Mouse (Mus musculus) lung, embryonic 14.5 days (tissue): ENCODE measurements around the gene Tmem82. TPM values are rescaled to one million over a fixed set of nuclear protein-coding genes. Genes with fewer than 3 reads are reported as not detected.
A peak's percentile ranks its signal among the peaks of the same experiment; 100 is the strongest.

ENCODE experiments used
- ATAC-seq: fragments of 200-750 bp; cut with Nextera tagmentation; 2 replicates; pipeline ENCODE4 v1.8.0; 2017; ENCODE audit warnings: mild to moderate bottlenecking, moderate TSS enrichment, moderate library complexity; ENCODE audit not compliant: insufficient read depth
- DNase-seq: peaks from one replicate; pipeline ENCODE4 v3.0.0-alpha.2; 2015
- H3K27ac ChIP-seq: fragments of 300-500 bp; sonication (generic); 2 replicates; pipeline ENCODE4 v1.5.1; 2014; ENCODE audit warnings: low read depth, mild to moderate bottlenecking, moderate library complexity
- H3K27me3 ChIP-seq: fragments of 300-500 bp; sonication (generic); 2 replicates; pipeline ENCODE4 v1.6.1; 2014; ENCODE audit warnings: low read length, control low read depth; ENCODE audit not compliant: insufficient read depth
- H3K36me3 ChIP-seq: fragments of 300-500 bp; sonication (generic); 2 replicates; pipeline ENCODE4 v1.6.1; 2014; ENCODE audit warnings: control low read depth; ENCODE audit not compliant: insufficient read depth
- H3K4me1 ChIP-seq: fragments of 300-500 bp; sonication (generic); 2 replicates; pipeline ENCODE4 v1.6.1; 2014; ENCODE audit warnings: antibody characterized with exemption, control low read depth; ENCODE audit not compliant: insufficient read depth
- H3K4me2 ChIP-seq: fragments of 300-500 bp; sonication (generic); 2 replicates; pipeline ENCODE4 v1.6.1; 2014; ENCODE audit warnings: mild to moderate bottlenecking
- H3K4me3 ChIP-seq: fragments of 300-500 bp; sonication (generic); 2 replicates; pipeline ENCODE4 v1.5.1; 2014; ENCODE audit warnings: low read depth, low read length
- H3K9ac ChIP-seq: fragments of 300-500 bp; sonication (generic); 2 replicates; pipeline ENCODE4 v1.6.1; 2014
- H3K9me3 ChIP-seq: fragments of 300-500 bp; sonication (generic); 2 replicates; pipeline ENCODE4 v1.6.1; 2016; ENCODE audit warnings: low read depth, low read length, control low read depth
- CTCF ChIP-seq: IDR thresholded peaks from 2 replicates; pipeline ENCODE4 v1.5.1; 2016; ENCODE audit warnings: antibody characterized with exemption, low read depth
- WGBS: fragments of 180-500 bp; shearing (Covaris S2); extraction: QIAGEN DNeasy Blood & Tissue Kit; methylation state at CpG from one replicate; pipeline ENCODE4 v1.1.7; 2014; 5-methylcytosine and 5-hydroxymethylcytosine counted together
- polyA plus RNA-seq: library from polyadenylated mRNA; unstranded; fragments of >200 nt; fragmentation: Nextera tagmentation; extraction: Ambion mirVana; gene quantifications from 2 replicates; pipeline ENCODE4 v1.2.1, GENCODE M21; 2014

Gene Tmem82
- polyA plus RNA-seq, 1 experiment from 2014 or later = 0.50 TPM

GRCm38 (mm10) chr4:141576404-141576803, 42.0 kb downstream of the Tmem82 start:
- Histone ChIP-seq H3K9ac (no peak overlapping the region), H3K4me3 (no peak overlapping the region), H3K27me3 (no peaks in the 10 kb centered on the region), H3K4me1 (peaks cover 6% of the 10 kb centered on the region; the same call in 1 of the 2 replicates), H3K9me3 (no peaks in the 10 kb centered on the region), H3K36me3 (peaks cover 49% of the 10 kb centered on the region), H3K27ac (no peak overlapping the region), H3K4me2 (no peak overlapping the region)
- no peak for DNase-seq
- TF ChIP-seq CTCF = no peak
- WGBS = 77% methylated on average over 11 of the region's 11 CpGs
- ATAC-seq = no peak

- Histone ChIP-seq H3K9me3 (no peaks in the 10 kb centered on the region), H3K9ac (no peak overlapping the region), H3K4me2 (peak overlapping the region; percentile 35; the same call in 1 of the 2 replicates), H3K4me3 (no peak overlapping the region), H3K4me1 (peaks cover 6% of the 10 kb centered on the region; the same call in 1 of the 2 replicates), H3K27me3 (no peaks in the 10 kb centered on the region), H3K27ac (peak overlapping the region; percentile 59), H3K36me3 (peaks cover 36% of the 10 kb centered on the region)
- WGBS = 35% methylated on average over 27 of the region's 27 CpGs
- peak; percentile 64 for ATAC-seq
- TF ChIP-seq CTCF = peak; percentile 97
- DNase-seq = peak; percentile 95
Observed at GRCm38 (mm10) chr4:141574789-141575702, 43.4 kb downstream of the Tmem82 start.

- ATAC-seq (no peak), DNase-seq (peak; percentile 21)
- H3K27ac ChIP-seq = peak overlapping the region; percentile 48; the same call in 1 of the 2 replicates
- peaks cover 21% of the 10 kb centered on the region for H3K36me3 ChIP-seq
- 0 out of 2 replicates have a peak, but pooled peaks have one; percentile 13 for TF ChIP-seq CTCF
- peaks cover 6% of the 10 kb centered on the region; the same call in 1 of the 2 replicates for H3K4me1 ChIP-seq
- no peaks in the 10 kb centered on the region for H3K9me3 ChIP-seq
- 37% methylated on average over 6 of the region's 6 CpGs for WGBS
- no peaks in the 10 kb centered on the region for H3K27me3 ChIP-seq
- H3K4me3 ChIP-seq = no peak overlapping the region
- H3K9ac ChIP-seq = no peak overlapping the region; the same call in 1 of the 2 replicates
- no peak overlapping the region for H3K4me2 ChIP-seq
Observed at GRCm38 (mm10) chr4:141573359-141573966, 45.0 kb downstream of the Tmem82 start.

- WGBS = 72% methylated on average over 7 of the region's 7 CpGs
- Histone ChIP-seq H3K4me3 (no peak overlapping the region), H3K9ac (no peak overlapping the region), H3K27ac (peak overlapping the region; percentile 48; the same call in 1 of the 2 replicates), H3K27me3 (no peaks in the 10 kb centered on the region), H3K4me1 (peaks cover 6% of the 10 kb centered on the region; the same call in 1 of the 2 replicates), H3K9me3 (no peaks in the 10 kb centered on the region), H3K36me3 (peaks cover 15% of the 10 kb centered on the region), H3K4me2 (no peak overlapping the region)
- no peak for TF ChIP-seq CTCF
- peak; percentile 28 for DNase-seq
- no peak for ATAC-seq
Observed at GRCm38 (mm10) chr4:141572668-141573358, 45.6 kb downstream of the Tmem82 start.

GRCm38 (mm10) chr4:141571934-141572333, 46.5 kb downstream of the Tmem82 start:
- no peak for ATAC-seq
- 51% methylated on average over 10 of the region's 10 CpGs for WGBS

GRCm38 (mm10) chr4:141571337-141571739, 47.1 kb downstream of the Tmem82 start:
- peaks cover 6% of the 10 kb centered on the region; the same call in 1 of the 2 replicates for H3K4me1 ChIP-seq
- TF ChIP-seq CTCF = no peak
- H3K9me3 ChIP-seq = no peaks in the 10 kb centered on the region
- H3K4me2 ChIP-seq = no peak overlapping the region
- ATAC-seq (no peak), DNase-seq (no peak)
- H3K27ac ChIP-seq = no peak overlapping the region
- 42% methylated on average over 6 of the region's 6 CpGs for WGBS
- no peak overlapping the region for H3K9ac ChIP-seq
- H3K36me3 ChIP-seq = 0 out of 2 replicates have a peak, but pooled peaks cover under 1% of the 10 kb centered on the region
- no peak overlapping the region for H3K4me3 ChIP-seq
- no peaks in the 10 kb centered on the region for H3K27me3 ChIP-seq

More at GRCm38 (mm10) chr4:141571934-141572333, 46.5 kb downstream of the Tmem82 start:
- no peak overlapping the region for H3K27ac ChIP-seq
- no peak overlapping the region for H3K4me3 ChIP-seq
- no peaks in the 10 kb centered on the region for H3K9me3 ChIP-seq
- H3K4me2 ChIP-seq = no peak overlapping the region
- no peak for TF ChIP-seq CTCF
- DNase-seq = no peak
- peaks cover 6% of the 10 kb centered on the region for H3K36me3 ChIP-seq
- H3K9ac ChIP-seq = no peak overlapping the region
- no peaks in the 10 kb centered on the region for H3K27me3 ChIP-seq
- peaks cover 6% of the 10 kb centered on the region; the same call in 1 of the 2 replicates for H3K4me1 ChIP-seq
